Mouse (Mus musculus) midbrain, postnatal 0 days (tissue): Measurements from ENCODE around the gene Pax3. TPM values are rescaled to one million over a fixed set of nuclear protein-coding genes. Genes with fewer than 3 reads are reported as not detected.

Experiments
- ATAC-seq: fragments of 200-750 bp; cut with Nextera tagmentation; 2 replicates; pipeline ENCODE4 v1.8.0; 2017; ENCODE audit warnings: moderate number of reproducible peaks, mild to moderate bottlenecking, moderate TSS enrichment, moderate library complexity; ENCODE audit not compliant: low FRiP score
- DNase-seq: peaks from one replicate; pipeline ENCODE4 v3.0.0-alpha.2; 2015; ENCODE audit warnings: low spot score
- H3K27ac ChIP-seq: fragments of 300-500 bp; sonication (generic); 2 replicates; pipeline ENCODE4 v1.5.1; 2014; ENCODE audit warnings: low read depth, mild to moderate bottlenecking, low read length, mixed read lengths
- H3K27me3 ChIP-seq: fragments of 300-500 bp; sonication (generic); 2 replicates; pipeline ENCODE4 v1.6.1; 2014; ENCODE audit warnings: low read length, control low read depth, mixed read lengths; ENCODE audit not compliant: insufficient read depth
- H3K36me3 ChIP-seq: fragments of 300-500 bp; sonication (generic); 2 replicates; pipeline ENCODE4 v1.6.1; 2014; ENCODE audit warnings: low read length, control low read depth, mixed read lengths; ENCODE audit not compliant: insufficient read depth
- H3K4me1 ChIP-seq: fragments of 300-500 bp; sonication (generic); 2 replicates; pipeline ENCODE4 v1.6.1; 2014; ENCODE audit warnings: mild to moderate bottlenecking, control low read depth, antibody characterized with exemption, low read length, mixed read lengths; ENCODE audit not compliant: insufficient read depth
- H3K4me2 ChIP-seq: fragments of 300-500 bp; sonication (generic); 2 replicates; pipeline ENCODE4 v1.6.1; 2014; ENCODE audit warnings: low read depth, mild to moderate bottlenecking, low read length, mixed read lengths; ENCODE audit not compliant: poor library complexity, severe bottlenecking
- H3K4me3 ChIP-seq: fragments of 300-500 bp; sonication (generic); 2 replicates; pipeline ENCODE4 v1.5.1; 2014; ENCODE audit warnings: low read depth, mild to moderate bottlenecking, low read length, moderate library complexity
- H3K9ac ChIP-seq: fragments of 300-500 bp; sonication (generic); replicated peaks from 2 replicates; pipeline ENCODE4 v1.6.1; 2014; ENCODE audit warnings: mild to moderate bottlenecking, low read length, moderate library complexity, mixed read lengths; ENCODE audit not compliant: poor library complexity, severe bottlenecking
- H3K9me3 ChIP-seq: fragments of 300-500 bp; sonication (generic); 2 replicates; pipeline ENCODE4 v1.6.1; 2016; ENCODE audit warnings: low read length, control low read depth
- CTCF ChIP-seq: IDR thresholded peaks from 2 replicates; pipeline ENCODE4 v1.5.1; 2016; ENCODE audit warnings: antibody characterized with exemption, mild to moderate bottlenecking
- whole genome bisulfite sequencing: fragments of 180-500 bp; shearing (Covaris S2); extraction: QIAGEN DNeasy Blood & Tissue Kit; methylation state at CpG from one replicate; pipeline ENCODE4 v1.1.7; 2014; 5-methylcytosine and 5-hydroxymethylcytosine counted together
- polyA plus RNA-seq: library from polyadenylated mRNA; unstranded; fragments of >200 nt; fragmentation: Nextera tagmentation; extraction: Ambion mirVana; gene quantifications from 2 replicates; pipeline ENCODE4 v1.2.1, GENCODE M21; 2015
- total RNA-seq: library from RNA; depleted of rRNA; stranded (reverse); fragments of >200 nt; gene quantifications from 2 replicates; pipeline ENCODE4 v1.2.3, GENCODE M21; 2014

The Pax3 gene
- total and polyA plus RNA-seq, 2 experiments from 2014 or later = 4.5 to 5.8 TPM

GRCm38 (mm10) chr1:78189016-78189415 is 7.9 kb downstream of the Pax3 start:
- H3K27me3 ChIP-seq = peaks cover 29% of the 10 kb centered on the region
- peak overlapping the region; percentile 36 for H3K4me3 ChIP-seq
- no peak overlapping the region for H3K9ac ChIP-seq
- no peak for TF ChIP-seq CTCF
- no peaks in the 10 kb centered on the region for H3K36me3 ChIP-seq
- WGBS = 2% methylated on average over 16 of the region's 16 CpGs
- no peaks in the 10 kb centered on the region for H3K9me3 ChIP-seq
- H3K4me1 ChIP-seq = peaks cover 4% of the 10 kb centered on the region; the same call in 1 of the 2 replicates
- DNase-seq (no peak), ATAC-seq (no peak)
- peak overlapping the region; percentile 59 for H3K4me2 ChIP-seq
- peak overlapping the region; percentile 57 for H3K27ac ChIP-seq

- DNase-seq (no peak), ATAC-seq (no peak)
- Histone ChIP-seq H3K4me3 (no peak overlapping the region), H3K9ac (no peak overlapping the region), H3K27ac (no peak overlapping the region), H3K27me3 (peaks cover 29% of the 10 kb centered on the region), H3K4me1 (peaks cover 4% of the 10 kb centered on the region; the same call in 1 of the 2 replicates), H3K4me2 (peak overlapping the region; percentile 15; the same call in 1 of the 2 replicates), H3K36me3 (no peaks in the 10 kb centered on the region), H3K9me3 (no peaks in the 10 kb centered on the region)
- TF ChIP-seq CTCF = no peak
- 29% methylated on average over 2 of the region's 2 CpGs for WGBS
Measured at GRCm38 (mm10) chr1:78188299-78188698, 8.6 kb downstream of the Pax3 start.

- ATAC-seq (no peak), DNase-seq (no peak)
- Histone ChIP-seq H3K27me3 (peaks cover 30% of the 10 kb centered on the region), H3K4me3 (no peak overlapping the region), H3K4me2 (no peak overlapping the region; the same call in 1 of the 2 replicates), H3K9ac (no peak overlapping the region), H3K9me3 (no peaks in the 10 kb centered on the region), H3K27ac (no peak overlapping the region), H3K4me1 (peaks cover 4% of the 10 kb centered on the region; the same call in 1 of the 2 replicates), H3K36me3 (no peaks in the 10 kb centered on the region)
- TF ChIP-seq CTCF = no peak
- 25% methylated on average over 6 of the region's 6 CpGs for WGBS
Measured at GRCm38 (mm10) chr1:78187788-78188173, 9.2 kb downstream of the Pax3 start.

- no peaks in the 10 kb centered on the region for H3K9me3 ChIP-seq
- no peak overlapping the region for H3K9ac ChIP-seq
- H3K36me3 ChIP-seq = no peaks in the 10 kb centered on the region
- H3K4me1 ChIP-seq = peaks cover 4% of the 10 kb centered on the region; the same call in 1 of the 2 replicates
- no peak for TF ChIP-seq CTCF
- 27% methylated on average over 8 of the region's 8 CpGs for WGBS
- no peak overlapping the region for H3K27ac ChIP-seq
- no peak overlapping the region for H3K4me2 ChIP-seq
- H3K27me3 ChIP-seq = peaks cover 31% of the 10 kb centered on the region
- DNase-seq (no peak), ATAC-seq (no peak)
- H3K4me3 ChIP-seq = no peak overlapping the region
Measured at GRCm38 (mm10) chr1:78187122-78187787, 9.7 kb downstream of the Pax3 start.

- no peak overlapping the region for H3K27ac ChIP-seq
- H3K4me1 ChIP-seq = no peaks in the 10 kb centered on the region
- H3K9me3 ChIP-seq = no peaks in the 10 kb centered on the region
- H3K36me3 ChIP-seq = no peaks in the 10 kb centered on the region
- H3K27me3 ChIP-seq = peaks cover 35% of the 10 kb centered on the region
- DNase-seq (no peak), ATAC-seq (no peak)
- no peak overlapping the region for H3K9ac ChIP-seq
- 54% methylated on average over 5 of the region's 5 CpGs for WGBS
- H3K4me2 ChIP-seq = no peak overlapping the region
- no peak for TF ChIP-seq CTCF
- H3K4me3 ChIP-seq = no peak overlapping the region
Measured at GRCm38 (mm10) chr1:78182954-78183353, 14.0 kb downstream of the Pax3 start.

- Histone ChIP-seq H3K4me1 (no peaks in the 10 kb centered on the region), H3K27me3 (peaks cover 28% of the 10 kb centered on the region), H3K9me3 (no peaks in the 10 kb centered on the region), H3K27ac (no peak overlapping the region), H3K4me2 (no peak overlapping the region; the same call in 1 of the 2 replicates), H3K9ac (no peak overlapping the region), H3K36me3 (no peaks in the 10 kb centered on the region), H3K4me3 (no peak overlapping the region)
- TF ChIP-seq CTCF = no peak
- WGBS = 19% methylated on average over 9 of the region's 9 CpGs
- ATAC-seq (no peak), DNase-seq (no peak)
Measured at GRCm38 (mm10) chr1:78181882-78182281, 15.1 kb downstream of the Pax3 start.
